ENCODE assay signal across 17 mouse cellular contexts in genomic region chr1:128436015-128436414, GRCm38 (mm10). TPM values are rescaled to one million over a fixed set of nuclear protein-coding genes. Genes with fewer than 3 reads are reported as not detected.
DNase-seq lines count a peak whose midpoint lies in the region; ATAC-seq and TF ChIP-seq lines count a peak whose summit lies in the region.
"Had no signal": no experiment of that assay in that cellular context is flagged by ENCODE, and none has a peak within 500 bp of the region (broad histone marks: within the 10 kb centered on the region; RNA-seq: fewer than 3 reads in every experiment).

No protein-coding gene starts in this region.

- TF ChIP-seq CTCF in Patski (IDR thresholded peaks at IDR 0.05) = no peak

- POLR2A ChIA-PET in Patski (lab: Charles Lee) = interaction anchor here (0.6 kb wide), 1 partner anchor 27 kb away, joined by 3 read pairs; no protein-coding TSS in a partner anchor

- ATAC-seq in Patski = no peak
- ATAC-seq in megakaryocyte, adult 5-6 weeks (ENCODE audit: poor library complexity, severe bottlenecking) = peak; percentile 95
- ATAC-seq in neutrophil, adult 5-6 weeks (ENCODE audit: extremely low read depth, insufficient number of reproducible peaks, low FRiP score, poor library complexity, severe bottlenecking) = peak; percentile 58; the same call in 1 of the 2 replicates
- ATAC-seq: forebrain, postnatal 0 days; intestine, embryonic 16.5 days had no signal

- no peaks in the 10 kb centered on the region for H3K27me3 ChIP-seq in Patski
- H3K27me3 ChIP-seq: heart, embryonic 13.5 days; kidney, embryonic 15.5 days had no signal

- CTCF ChIA-PET in Patski (lab: Charles Lee) = interaction anchor here (1.1 to 1.4 kb wide), 2 partner anchors 8 to 18 kb away, joined by 3 read pairs; no protein-coding TSS in a partner anchor

- peak; percentile 23 for DNase-seq in CD4-positive, CD25-positive, alpha-beta regulatory T cell, adult 2 months (ENCODE audit: low read depth, low spot score)
- peak; percentile 19 for DNase-seq in Patski (ENCODE audit: low read depth, low spot score)
- DNase-seq in lung, postnatal 10 days = no peak
- no peak for DNase-seq in adrenal gland, adult 18-20 months (ENCODE audit: low spot score in 2 of 2)
- no peak for DNase-seq in frontal cortex, postnatal 10 days (ENCODE audit: low spot score in 2 of 2)
- DNase-seq: adrenal gland, adult 2 months; cerebellum, postnatal 25 days; forebrain, postnatal 0 days; gastrocnemius, adult 2 months; lung, adult 2 months; lung, postnatal 36 days; thymus, postnatal 14 days had no signal

- in situ Hi-C loops in Patski (cut with MboI; ENCODE audit: low pct_unique_long_range_greater_than_20kb) = no loop called here

RNA-seq across cellular contexts. Expression of gene Dars, which starts 18.8 kb away (rescaled TPM):
- polyA plus RNA-seq in Patski (2021) = 107 TPM
- 101 and 106 TPM in 2 replicates for total RNA-seq in megakaryocyte, adult 5-6 weeks (2015)
- 149 and 150 TPM in 2 replicates for total RNA-seq in megakaryocyte, adult 5-6 weeks (2017)
- 55.2 and 69.4 TPM in 2 replicates for total RNA-seq in neutrophil, adult 5-6 weeks (2017)
- total RNA-seq in adrenal gland, adult 18-20 months (2021) = 10 to 100 TPM; 66.6 to 78.3 TPM

Comparison
In these comparisons a context has a peak if more than half of its experiments do, and no peak if none do; other contexts are left out.
1. DNase-seq: peak in CD4-positive, CD25-positive, alpha-beta regulatory T cell, adult 2 months (single experiment) and Patski (single experiment); none in lung, postnatal 10 days (single experiment), adrenal gland, adult 18-20 months (0 of 2) and frontal cortex, postnatal 10 days (0 of 2).